Mouse (Mus musculus) liver, embryonic 11.5 days (tissue): ENCODE data around the gene Fcamr. TPM values are rescaled to one million over a fixed set of nuclear protein-coding genes. Genes with fewer than 3 reads are reported as not detected.

Experiments
- ATAC-seq: fragments of 200-750 bp; cut with Nextera tagmentation; replicated peaks from 2 replicates; pipeline ENCODE4 v1.8.0; 2017; ENCODE audit warnings: moderate number of reproducible peaks, mild to moderate bottlenecking, moderate TSS enrichment, moderate library complexity; ENCODE audit not compliant: low FRiP score
- DNase-seq: peaks from one replicate; pipeline ENCODE4 v3.0.0-alpha.2; 2017; ENCODE audit warnings: low spot score
- H3K27ac ChIP-seq: fragments of 300-500 bp; sonication (generic); 2 replicates; pipeline ENCODE4 v1.5.1; 2014; ENCODE audit warnings: mild to moderate bottlenecking, low read depth, low read length, control low read depth
- H3K27me3 ChIP-seq: fragments of 300-500 bp; sonication (generic); replicated peaks from 2 replicates; pipeline ENCODE4 v1.6.1; 2014; ENCODE audit warnings: low read length, mixed read lengths; ENCODE audit not compliant: control insufficient read depth, insufficient read depth
- H3K36me3 ChIP-seq: fragments of 300-500 bp; sonication (generic); 2 replicates; pipeline ENCODE4 v1.6.1; 2014; ENCODE audit warnings: mild to moderate bottlenecking, low read length, moderate library complexity, mixed read lengths; ENCODE audit not compliant: control insufficient read depth, insufficient read depth
- H3K4me1 ChIP-seq: fragments of 300-500 bp; sonication (generic); replicated peaks from 2 replicates; pipeline ENCODE4 v1.6.1; 2014; ENCODE audit warnings: low read length, mixed read lengths; ENCODE audit not compliant: control insufficient read depth, insufficient read depth
- H3K4me2 ChIP-seq: fragments of 300-500 bp; sonication (generic); 2 replicates; pipeline ENCODE4 v1.6.1; 2014; ENCODE audit warnings: mild to moderate bottlenecking, control low read depth, moderate library complexity
- H3K4me3 ChIP-seq: fragments of 300-500 bp; sonication (generic); 2 replicates; pipeline ENCODE4 v1.5.1; 2014; ENCODE audit warnings: low read depth, low read length, control low read depth
- H3K9ac ChIP-seq: fragments of 300-500 bp; sonication (generic); 2 replicates; pipeline ENCODE4 v1.6.1; 2014; ENCODE audit warnings: low read depth, low read length, control low read depth
- H3K9me3 ChIP-seq: fragments of 300-500 bp; sonication (generic); 2 replicates; pipeline ENCODE4 v1.6.1; 2016; ENCODE audit warnings: low read length, inconsistent platforms, mixed read lengths; ENCODE audit not compliant: control insufficient read depth
- WGBS: fragments of 180-500 bp; shearing (Covaris S2); extraction: QIAGEN DNeasy Blood & Tissue Kit; methylation state at CpG from one replicate; pipeline ENCODE4 v1.1.7; 2014; 5-methylcytosine and 5-hydroxymethylcytosine counted together
- polyA plus RNA-seq: library from polyadenylated mRNA; unstranded; fragments of >200 nt; fragmentation: Nextera tagmentation; extraction: Ambion mirVana; gene quantifications from 2 replicates; pipeline ENCODE4 v1.2.1, GENCODE M21; 2014

The Fcamr gene
- polyA plus RNA-seq, 1 experiment from 2014 or later, result not detected

- Histone ChIP-seq H3K9ac (no peak overlapping the region), H3K36me3 (no peaks in the 10 kb centered on the region), H3K27me3 (no peaks in the 10 kb centered on the region), H3K4me2 (no peak overlapping the region), H3K27ac (no peak overlapping the region), H3K4me3 (no peak overlapping the region), H3K4me1 (peaks cover 6% of the 10 kb centered on the region; the same call in 1 of the 2 replicates), H3K9me3 (no peaks in the 10 kb centered on the region)
- 65% methylated on average over 5 of the region's 5 CpGs for WGBS
- ATAC-seq (no peak), DNase-seq (no peak)
These were observed 31.8 kb downstream of the Fcamr start for GRCm38 (mm10) chr1:130832230-130833149.

GRCm38 (mm10) chr1:130835161-130835936 is 34.6 kb downstream of the Fcamr start:
- Histone ChIP-seq H3K9ac (no peak overlapping the region), H3K36me3 (no peaks in the 10 kb centered on the region), H3K9me3 (no peaks in the 10 kb centered on the region), H3K27ac (no peak overlapping the region), H3K4me2 (no peak overlapping the region), H3K4me1 (no peaks in the 10 kb centered on the region; the same call in 1 of the 2 replicates), H3K27me3 (no peaks in the 10 kb centered on the region), H3K4me3 (no peak overlapping the region)
- no peak for DNase-seq
- 78% methylated on average over 6 of the region's 6 CpGs for WGBS
- ATAC-seq, result no peak

GRCm38 (mm10) chr1:130838288-130838687 is 37.6 kb downstream of the Fcamr start:
- no peak overlapping the region for H3K9ac ChIP-seq
- no peak overlapping the region for H3K27ac ChIP-seq
- ATAC-seq, result no peak
- no peak overlapping the region for H3K4me2 ChIP-seq
- H3K36me3 ChIP-seq, result no peaks in the 10 kb centered on the region
- H3K27me3 ChIP-seq, result no peaks in the 10 kb centered on the region
- H3K4me3 ChIP-seq, result no peak overlapping the region
- no peak for DNase-seq
- H3K9me3 ChIP-seq, result no peaks in the 10 kb centered on the region
- WGBS, result 42% methylated on average over 6 of the region's 6 CpGs
- H3K4me1 ChIP-seq, result no peaks in the 10 kb centered on the region

GRCm38 (mm10) chr1:130840599-130841379 is 40.1 kb downstream of the Fcamr start:
- 59% methylated on average over 8 of the region's 8 CpGs for WGBS
- Histone ChIP-seq H3K9me3 (no peaks in the 10 kb centered on the region), H3K9ac (no peak overlapping the region)

GRCm38 (mm10) chr1:130841621-130842020 is 40.9 kb downstream of the Fcamr start:
- ATAC-seq, result no peak
- H3K4me3 ChIP-seq, result no peak overlapping the region
- H3K9me3 ChIP-seq, result no peaks in the 10 kb centered on the region
- H3K4me1 ChIP-seq, result no peaks in the 10 kb centered on the region
- H3K27ac ChIP-seq, result no peak overlapping the region
- no peak overlapping the region for H3K9ac ChIP-seq
- H3K27me3 ChIP-seq, result no peaks in the 10 kb centered on the region
- H3K36me3 ChIP-seq, result no peaks in the 10 kb centered on the region
- DNase-seq, result no peak
- 85% methylated on average over 7 of the region's 7 CpGs for WGBS
- no peak overlapping the region for H3K4me2 ChIP-seq

More at GRCm38 (mm10) chr1:130840599-130841379, 40.1 kb downstream of the Fcamr start:
- Histone ChIP-seq H3K4me2 (no peak overlapping the region), H3K36me3 (no peaks in the 10 kb centered on the region), H3K4me3 (no peak overlapping the region), H3K4me1 (no peaks in the 10 kb centered on the region), H3K27me3 (no peaks in the 10 kb centered on the region), H3K27ac (no peak overlapping the region; the same call in 1 of the 2 replicates)
- ATAC-seq, result no peak
- DNase-seq, result no peak

- no peak overlapping the region for H3K4me2 ChIP-seq
- H3K9me3 ChIP-seq, result no peaks in the 10 kb centered on the region
- no peaks in the 10 kb centered on the region for H3K27me3 ChIP-seq
- no peak overlapping the region for H3K4me3 ChIP-seq
- no peaks in the 10 kb centered on the region for H3K4me1 ChIP-seq
- WGBS, result 88% methylated on average over 7 of the region's 7 CpGs
- no peaks in the 10 kb centered on the region for H3K36me3 ChIP-seq
- ATAC-seq, result no peak
- H3K27ac ChIP-seq, result no peak overlapping the region
- no peak for DNase-seq
- H3K9ac ChIP-seq, result no peak overlapping the region
These were observed 43.8 kb downstream of the Fcamr start for GRCm38 (mm10) chr1:130844516-130844915.

GRCm38 (mm10) chr1:130849530-130850214 is 49.0 kb downstream of the Fcamr start:
- Histone ChIP-seq H3K27me3 (no peaks in the 10 kb centered on the region), H3K4me2 (no peak overlapping the region), H3K4me1 (no peaks in the 10 kb centered on the region), H3K27ac (no peak overlapping the region), H3K9ac (no peak overlapping the region), H3K9me3 (no peaks in the 10 kb centered on the region), H3K4me3 (no peak overlapping the region), H3K36me3 (no peaks in the 10 kb centered on the region)
- ATAC-seq (no peak), DNase-seq (no peak)
- WGBS, result 85% methylated on average over 10 of the region's 10 CpGs

GRCm38 (mm10) chr1:130850405-130850804 is 49.7 kb downstream of the Fcamr start:
- ATAC-seq, result no peak
- H3K4me1 ChIP-seq, result no peaks in the 10 kb centered on the region
- no peak overlapping the region for H3K4me3 ChIP-seq
- H3K27ac ChIP-seq, result no peak overlapping the region
- no peaks in the 10 kb centered on the region for H3K36me3 ChIP-seq
- no peak overlapping the region for H3K4me2 ChIP-seq
- DNase-seq, result no peak
- no peaks in the 10 kb centered on the region for H3K9me3 ChIP-seq
- H3K27me3 ChIP-seq, result no peaks in the 10 kb centered on the region
- no peak overlapping the region for H3K9ac ChIP-seq
- WGBS, result 64% methylated on average over 5 of the region's 5 CpGs
